Mouse (Mus musculus) CD4-positive, CD25-positive, alpha-beta regulatory T cell (primary cell): Measurements from ENCODE around the gene Fam162a. TPM values are rescaled to one million over a fixed set of nuclear protein-coding genes. Genes with fewer than 3 reads are reported as not detected.

Source experiments
- polyA plus RNA-seq: library from polyadenylated mRNA; unstranded; fragments of 100-300 nt; shearing (Covaris generic); gene quantifications from one replicate; pipeline ENCODE4 v1.2.1, GENCODE M21; 2017

The Fam162a gene
- 125 TPM for polyA plus RNA-seq

DNA sequence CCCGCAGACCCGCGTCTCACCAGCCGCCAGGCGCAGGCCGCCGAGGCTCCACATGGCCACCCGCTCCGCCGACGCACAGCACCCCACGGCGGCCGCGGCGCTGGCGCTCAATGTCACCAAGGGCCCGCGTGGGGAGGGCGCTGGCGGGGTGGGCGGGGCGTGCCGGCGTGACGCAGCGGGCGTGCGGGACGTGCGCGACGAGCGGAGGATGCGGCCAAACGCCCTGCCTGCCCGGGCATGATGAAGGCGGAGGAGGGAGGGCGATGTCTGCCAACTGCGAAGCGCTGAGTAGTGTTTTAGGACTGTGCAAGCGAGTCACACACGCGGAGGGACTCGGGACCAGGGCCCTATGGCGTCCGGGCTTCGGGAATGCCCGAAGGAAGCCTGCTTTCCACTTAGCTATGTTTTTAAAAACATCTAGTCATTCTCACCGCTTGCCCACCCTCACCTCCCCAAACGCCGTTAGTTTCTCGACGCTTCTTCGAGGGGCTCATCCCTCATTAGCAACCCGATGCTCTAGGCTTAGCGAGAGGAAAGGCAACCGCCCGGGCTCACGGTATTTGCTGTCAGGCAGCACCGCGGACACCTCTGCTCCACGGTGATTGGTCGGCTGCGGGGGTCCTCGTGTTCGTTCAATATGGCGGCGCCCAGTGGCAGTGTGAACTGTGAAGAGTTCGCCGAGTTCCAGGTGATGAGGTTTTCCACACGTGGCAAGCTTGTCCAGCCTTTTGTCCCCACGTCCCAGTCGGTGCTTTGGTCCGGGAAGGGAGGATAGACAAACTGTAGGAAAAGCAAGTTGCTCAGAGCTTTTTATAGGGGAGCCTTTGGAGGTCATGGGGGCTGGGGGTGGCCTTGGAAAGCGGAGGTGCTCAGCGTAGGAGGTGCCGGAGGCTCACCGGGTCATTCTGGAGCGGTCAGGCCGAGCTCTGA is at the start of gene Fam162a, which contains the start of gene Ccdc58:
Gene Fam162a, minus strand, starts transcription at position 145 of the 930 bp plus-strand sequence.
Gene Ccdc58, plus strand, starts transcription at position 236 of the 930 bp plus-strand sequence.

DNA sequence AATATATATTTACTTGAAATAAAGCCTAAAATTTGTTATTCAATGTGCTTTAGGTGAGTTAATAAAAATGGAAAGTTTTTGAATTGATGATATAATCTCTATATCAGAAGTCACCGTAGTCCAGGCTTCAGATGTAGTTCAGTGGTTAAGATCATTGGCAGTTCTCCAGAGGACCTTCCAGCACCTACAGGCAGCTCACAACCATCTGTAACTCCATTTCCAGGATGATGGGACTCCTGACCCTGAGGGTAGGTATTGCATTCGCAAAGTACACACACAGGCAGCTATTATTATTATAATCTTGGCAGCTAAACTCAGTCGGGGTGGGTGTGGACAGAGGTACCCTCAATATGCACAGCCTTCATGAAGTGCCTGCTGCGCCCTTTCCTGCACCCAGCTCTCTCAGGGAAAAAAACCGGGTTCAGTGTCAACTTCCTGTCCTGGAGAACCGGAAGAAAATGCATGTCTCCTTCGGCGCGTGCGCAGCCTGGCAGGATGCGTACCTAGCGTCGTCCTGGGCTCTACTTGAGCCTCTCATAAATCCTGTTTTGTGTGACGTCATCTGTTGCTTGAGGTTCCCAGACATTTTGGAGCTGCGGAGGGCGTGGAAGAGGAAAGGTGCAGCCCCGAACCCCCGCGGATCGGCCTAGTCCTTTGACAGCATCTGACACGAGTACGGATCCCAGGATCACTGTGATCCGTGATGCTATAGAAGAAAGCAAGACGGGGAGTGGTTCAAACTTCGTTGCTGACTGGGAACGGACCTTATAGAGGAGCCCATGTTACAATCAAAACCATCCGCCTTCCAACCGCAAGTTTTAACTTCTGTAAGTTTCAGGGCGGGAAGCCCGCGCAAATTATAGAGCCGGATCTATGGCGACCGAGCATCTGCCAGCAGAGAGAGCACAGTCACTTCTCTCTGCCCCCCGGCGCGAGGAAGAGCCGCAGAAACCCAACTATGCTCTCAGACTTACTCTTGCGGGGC is 30.5 kb downstream of the Fam162a start, which contains the start of gene Wdr5b:
Gene Wdr5b, plus strand, starts transcription at position 551 of the 985 bp plus-strand sequence.

Other genes starting within 250 kb of the Fam162a start
- 80.7 TPM for gene Parp14, start 200.1 kb downstream of the Fam162a start, polyA plus RNA-seq
- gene Parp9, start 133.1 kb downstream of the Fam162a start, polyA plus RNA-seq = 89.2 TPM
- gene Dtx3l, start 132.4 kb downstream of the Fam162a start, polyA plus RNA-seq = 68.3 TPM
- gene Kpna1, start 92.8 kb downstream of the Fam162a start, polyA plus RNA-seq = 64.2 TPM
- gene Wdr5b, start 30.4 kb downstream of the Fam162a start, polyA plus RNA-seq = 6.9 TPM
- 33.3 TPM for gene Ccdc58, start 91 bp upstream of the Fam162a start, polyA plus RNA-seq
- gene Csta1, start 59.6 kb upstream of the Fam162a start, polyA plus RNA-seq = 0.06 TPM
- not detected for gene Stfa2l1, start 85.2 kb upstream of the Fam162a start, polyA plus RNA-seq
- gene Gm5483, start 112.6 kb upstream of the Fam162a start, polyA plus RNA-seq = not detected
- gene Gm5416, start 138.8 kb upstream of the Fam162a start, polyA plus RNA-seq = not detected
- not detected for gene 2010005H15Rik, start 149.9 kb upstream of the Fam162a start, polyA plus RNA-seq
- gene Stfa1, start 205.4 kb upstream of the Fam162a start, polyA plus RNA-seq = not detected